Mouse (Mus musculus): ENCODE measurements around the gene Mgrn1. TPM values are rescaled to one million over a fixed set of nuclear protein-coding genes. Genes with fewer than 3 reads are reported as not detected.
A peak's percentile ranks its signal among the peaks of the same experiment; 100 is the strongest.

Mgrn1 gene
- polyA plus RNA-seq, 1 experiment from 2014 or later, result 31.1 TPM

GRCm38 (mm10) chr16:4938989-4939388, 52.9 kb downstream of the Mgrn1 start:
- DNase-seq (ENCODE audit: low spot score), result peak; percentile 98

- DNase-seq (ENCODE audit: low spot score), result no peak
These were observed 53.4 kb downstream of the Mgrn1 start for GRCm38 (mm10) chr16:4939412-4939811.

GRCm38 (mm10) chr16:4940311-4940850, 54.3 kb downstream of the Mgrn1 start:
- DNase-seq (ENCODE audit: low spot score), result no peak

GRCm38 (mm10) chr16:4941016-4941415, 55.0 kb downstream of the Mgrn1 start:
- DNase-seq (ENCODE audit: low spot score), result no peak

- DNase-seq (ENCODE audit: low spot score), result no peak
These were observed 56.8 kb downstream of the Mgrn1 start for GRCm38 (mm10) chr16:4942868-4943267.

GRCm38 (mm10) chr16:4943431-4943830, 57.4 kb downstream of the Mgrn1 start:
- DNase-seq (ENCODE audit: low spot score), result no peak

GRCm38 (mm10) chr16:4945415-4945814, 59.4 kb downstream of the Mgrn1 start:
- DNase-seq (ENCODE audit: low spot score), result no peak

GRCm38 (mm10) chr16:4946155-4946554, 60.1 kb downstream of the Mgrn1 start:
- no peak for DNase-seq (ENCODE audit: low spot score)

GRCm38 (mm10) chr16:4947378-4947777, 61.3 kb downstream of the Mgrn1 start:
- DNase-seq (ENCODE audit: low spot score), result no peak

- no peak for DNase-seq (ENCODE audit: low spot score)
These were observed 70.6 kb downstream of the Mgrn1 start for GRCm38 (mm10) chr16:4956609-4957008.

- no peak for DNase-seq (ENCODE audit: low spot score)
These were observed 71.4 kb downstream of the Mgrn1 start for GRCm38 (mm10) chr16:4957446-4957845.

GRCm38 (mm10) chr16:4960260-4960659, 74.2 kb downstream of the Mgrn1 start:
- DNase-seq (ENCODE audit: low spot score), result no peak

GRCm38 (mm10) chr16:4963346-4963745, 77.3 kb downstream of the Mgrn1 start:
- DNase-seq (ENCODE audit: low spot score), result no peak

- DNase-seq (ENCODE audit: low spot score), result peak; percentile 87
These were observed 78.0 kb downstream of the Mgrn1 start, which contains the start of gene Anks3 for GRCm38 (mm10) chr16:4963797-4964709. TSS of gene Anks3 (minus strand) at chr16:4964205.

- DNase-seq (ENCODE audit: low spot score), result no peak
These were observed 78.8 kb downstream of the Mgrn1 start for GRCm38 (mm10) chr16:4964731-4965391.

- no peak for DNase-seq (ENCODE audit: low spot score)
These were observed 79.5 kb downstream of the Mgrn1 start for GRCm38 (mm10) chr16:4965392-4966129.

- no peak for DNase-seq (ENCODE audit: low spot score)
These were observed 82.4 kb downstream of the Mgrn1 start for GRCm38 (mm10) chr16:4968426-4968825.

GRCm38 (mm10) chr16:4969055-4969843, 83.2 kb downstream of the Mgrn1 start:
- peak; percentile 31 for DNase-seq (ENCODE audit: low spot score)

- DNase-seq (ENCODE audit: low spot score), result peak; percentile 63
These were observed 85.6 kb downstream of the Mgrn1 start for GRCm38 (mm10) chr16:4971626-4972025.

GRCm38 (mm10) chr16:4974521-4974920, 88.5 kb downstream of the Mgrn1 start:
- DNase-seq (ENCODE audit: low spot score), result peak; percentile 59

- no peak for DNase-seq (ENCODE audit: low spot score)
These were observed 90.1 kb downstream of the Mgrn1 start for GRCm38 (mm10) chr16:4976180-4976579.

Measured in thymus, postnatal 0 days (tissue).